Mouse (Mus musculus) ES-E14 (cell line): Measurements from ENCODE around the gene Sstr2. TPM values are rescaled to one million over a fixed set of nuclear protein-coding genes. Genes with fewer than 3 reads are reported as not detected.

Experiments
- DNase-seq: peaks from one replicate; pipeline ENCODE4 v3.0.0-alpha.2; 2013; ENCODE audit warnings: low read depth, low spot score
- H3K27ac ChIP-seq: 2 replicates; pipeline ENCODE4 v1.5.1; 2012; ENCODE audit warnings: low read depth, mild to moderate bottlenecking, low read length, moderate library complexity, mixed read lengths; ENCODE audit not compliant: poor library complexity, insufficient read depth, severe bottlenecking
- H3K36me3 ChIP-seq: 2 replicates; pipeline ENCODE4 v1.6.1; 2012; ENCODE audit warnings: mild to moderate bottlenecking, low read length, moderate library complexity, mixed read lengths; ENCODE audit not compliant: control insufficient read depth, poor library complexity, insufficient read depth, severe bottlenecking
- H3K4me1 ChIP-seq, 2 experiments: fragments of 150-350 bp in 1 of 2; sonication (generic) in 1 of 2; 2 replicates each; pipeline ENCODE4 v1.6.1; 2012; ENCODE audit warnings: low read length in 2 of 2, mild to moderate bottlenecking in 1 of 2, mixed read lengths in 1 of 2; ENCODE audit not compliant: control insufficient read depth in 2 of 2, insufficient read depth in 2 of 2, poor library complexity in 1 of 2
- H3K4me3 ChIP-seq, 2 experiments: fragments of 150-350 bp in 1 of 2; sonication (generic) in 1 of 2; 2 replicates each; pipeline ENCODE4 v1.5.1; 2012; ENCODE audit warnings: low read length in 2 of 2, low read depth in 1 of 2, mild to moderate bottlenecking in 1 of 2, mixed read lengths in 1 of 2; ENCODE audit not compliant: insufficient read depth in 1 of 2, poor library complexity in 1 of 2, severe bottlenecking in 1 of 2
- H3K9ac ChIP-seq: 2 replicates; pipeline ENCODE4 v1.6.1; 2012; ENCODE audit warnings: low read depth, mild to moderate bottlenecking, low read length, mixed read lengths; ENCODE audit not compliant: poor library complexity, insufficient read depth, severe bottlenecking
- H3K9me3 ChIP-seq: fragments of 150-350 bp; sonication (generic); 2 replicates; pipeline ENCODE4 v1.6.1; 2012; ENCODE audit warnings: low read depth, mild to moderate bottlenecking, low read length; ENCODE audit not compliant: control insufficient read depth, insufficient read depth
- CHD2 ChIP-seq: IDR thresholded peaks from 2 replicates; pipeline ENCODE4 v1.6.1; 2014; ENCODE audit warnings: mild to moderate bottlenecking, low read depth, low read length, inconsistent platforms
- HCFC1 ChIP-seq: IDR thresholded peaks from 2 replicates; pipeline ENCODE4 v1.6.1; 2012; ENCODE audit warnings: low read length, inconsistent platforms, borderline replicate concordance; ENCODE audit not compliant: insufficient read depth
- MAFK ChIP-seq: IDR thresholded peaks from 2 replicates; pipeline ENCODE4 v1.6.1; 2014; ENCODE audit warnings: mild to moderate bottlenecking, low read depth, low read length, inconsistent platforms; ENCODE audit not compliant: insufficient read depth
- ZC3H11A ChIP-seq: IDR thresholded peaks from 2 replicates; pipeline ENCODE4 v1.6.1; 2012; ENCODE audit warnings: low read depth, mild to moderate bottlenecking, inconsistent platforms, low read length, borderline replicate concordance
- ZNF384 ChIP-seq: IDR thresholded peaks from 2 replicates; pipeline ENCODE4 v1.6.1; 2012; ENCODE audit warnings: low read depth, low read length, inconsistent platforms
- in situ Hi-C, 2 experiments: fragments of 600-800 bp; cut with MboI; formaldehyde crosslinking; loops; one replicate each; pipeline ENCODE4 v1.15.1; 2025; ENCODE audit warnings: low sequenced_read_pairs in 2 of 2, inconsistent platforms in 1 of 2; ENCODE audit not compliant: unreplicated experiment in 2 of 2
- total RNA-seq: library from RNA; depleted of rRNA; stranded (reverse); fragments of 300-350 nt; gene quantifications from 2 replicates; pipeline ENCODE4 v1.2.3, GENCODE M21; 2012

The Sstr2 gene
- total RNA-seq, 1 experiment, result 0.45 TPM

DNA sequence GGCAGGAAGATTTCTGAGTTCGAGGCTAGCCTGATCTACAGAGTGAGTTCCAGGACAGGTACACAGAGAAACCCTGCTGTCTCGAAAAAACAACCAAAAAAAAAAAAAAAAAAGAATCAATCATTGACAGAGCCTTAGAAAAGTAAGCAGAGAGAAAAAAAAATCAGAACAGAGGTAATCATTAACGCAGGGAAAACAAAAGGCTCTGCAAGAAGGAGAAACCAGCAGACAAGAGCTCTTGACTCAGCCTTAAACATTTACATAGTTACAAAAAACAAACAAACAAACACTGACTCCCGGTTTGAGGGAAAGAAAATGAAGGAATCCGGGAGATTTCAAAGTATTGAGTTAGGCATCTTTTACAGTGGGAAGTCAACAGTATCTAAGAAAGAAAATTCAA is 9.6 kb upstream of the Sstr2 start:
- in situ Hi-C loops, result no loop called here
- no peak for DNase-seq
- no peak overlapping the region for H3K27ac ChIP-seq

DNA sequence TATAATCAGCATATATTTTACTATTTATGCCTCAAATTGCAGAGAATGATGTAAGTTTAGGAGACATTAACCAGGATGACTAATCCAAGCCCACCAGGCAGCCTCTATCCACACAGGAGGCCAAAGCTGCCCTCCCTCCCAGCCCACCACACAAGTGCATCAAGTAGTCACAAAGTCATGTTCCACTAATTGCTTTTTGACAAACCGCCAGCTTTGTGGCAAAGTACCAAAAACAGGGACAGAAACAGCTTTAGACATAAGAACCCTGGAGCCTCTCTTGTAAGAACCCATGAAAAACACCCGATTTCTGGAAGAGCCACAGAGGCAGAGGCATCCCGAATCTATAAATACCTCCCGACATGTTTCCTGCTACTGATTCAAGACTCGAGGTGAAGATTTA is 8.9 kb upstream of the Sstr2 start:
- H3K9me3 ChIP-seq, result no peaks in the 10 kb centered on the region
- TF ChIP-seq ZNF384 (no peak), HCFC1 (no peak), CHD2 (no peak), MAFK (no peak), ZC3H11A (no peak)
- no peak overlapping the region for H3K4me3 ChIP-seq
- in situ Hi-C loops, result loop anchor here in 1 of 2 experiments (10.0 kb wide), 1 partner anchor 115 kb away; no protein-coding TSS in a partner anchor
- H3K36me3 ChIP-seq, result no peaks in the 10 kb centered on the region
- no peak overlapping the region for H3K27ac ChIP-seq
- H3K4me1 ChIP-seq, result peaks cover 0 to 8% of the 10 kb centered on the region in 2 experiments; a peak in 2 of 4 replicates
- H3K9ac ChIP-seq, result no peak overlapping the region
- DNase-seq, result no peak

More for the DNA sequence above, 9.6 kb upstream of the Sstr2 start:
- Histone ChIP-seq H3K9ac (no peak overlapping the region), H3K9me3 (no peaks in the 10 kb centered on the region), H3K36me3 (no peaks in the 10 kb centered on the region), H3K4me3 (no peak overlapping the region), H3K4me1 (peaks cover 0 to 8% of the 10 kb centered on the region in 2 experiments; a peak in 2 of 4 replicates)
- no peak for TF ChIP-seq CHD2
- TF ChIP-seq ZC3H11A, result no peak
- TF ChIP-seq ZNF384, result no peak
- no peak for TF ChIP-seq HCFC1

DNA sequence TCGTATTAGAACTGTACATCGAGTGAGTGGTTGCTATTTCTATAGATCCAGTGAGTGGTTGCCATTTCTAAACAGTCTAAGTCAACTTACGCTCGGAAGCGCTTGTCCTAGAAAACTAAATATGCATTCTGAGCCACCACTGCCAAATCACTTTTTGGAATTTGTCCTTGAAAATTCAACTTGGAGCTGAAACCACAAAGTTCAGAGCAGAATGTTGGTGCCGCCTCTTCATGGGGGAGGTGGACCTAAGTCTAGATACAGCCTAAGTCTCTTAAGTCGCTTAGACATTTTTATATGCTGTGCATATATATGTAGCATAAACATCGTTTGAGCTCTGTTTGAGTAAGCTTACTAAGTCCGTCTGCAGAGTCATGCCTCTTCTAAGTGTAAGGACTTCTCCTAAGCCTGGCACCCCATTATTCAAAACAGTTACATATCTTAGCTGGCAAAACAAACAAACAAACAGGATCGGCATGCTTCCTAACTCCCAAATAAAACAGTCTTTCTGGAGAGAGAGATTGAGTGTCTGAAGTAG is 8.0 kb upstream of the Sstr2 start:
- H3K27ac ChIP-seq, result no peak overlapping the region
- no peaks in the 10 kb centered on the region for H3K36me3 ChIP-seq
- H3K9ac ChIP-seq, result no peak overlapping the region
- in situ Hi-C loops, result loop anchor here in 1 of 2 experiments (10.0 kb wide), 1 partner anchor 116 kb away; no protein-coding TSS in a partner anchor
- H3K9me3 ChIP-seq, result no peaks in the 10 kb centered on the region
- no peak for DNase-seq
- TF ChIP-seq CHD2, result no peak
- TF ChIP-seq HCFC1, result no peak
- TF ChIP-seq MAFK, result no peak
- no peak for TF ChIP-seq ZNF384
- TF ChIP-seq ZC3H11A, result no peak
- no peak overlapping the region for H3K4me3 ChIP-seq
- H3K4me1 ChIP-seq, result peaks cover 0 to 8% of the 10 kb centered on the region in 2 experiments; a peak in 2 of 4 replicates

DNA sequence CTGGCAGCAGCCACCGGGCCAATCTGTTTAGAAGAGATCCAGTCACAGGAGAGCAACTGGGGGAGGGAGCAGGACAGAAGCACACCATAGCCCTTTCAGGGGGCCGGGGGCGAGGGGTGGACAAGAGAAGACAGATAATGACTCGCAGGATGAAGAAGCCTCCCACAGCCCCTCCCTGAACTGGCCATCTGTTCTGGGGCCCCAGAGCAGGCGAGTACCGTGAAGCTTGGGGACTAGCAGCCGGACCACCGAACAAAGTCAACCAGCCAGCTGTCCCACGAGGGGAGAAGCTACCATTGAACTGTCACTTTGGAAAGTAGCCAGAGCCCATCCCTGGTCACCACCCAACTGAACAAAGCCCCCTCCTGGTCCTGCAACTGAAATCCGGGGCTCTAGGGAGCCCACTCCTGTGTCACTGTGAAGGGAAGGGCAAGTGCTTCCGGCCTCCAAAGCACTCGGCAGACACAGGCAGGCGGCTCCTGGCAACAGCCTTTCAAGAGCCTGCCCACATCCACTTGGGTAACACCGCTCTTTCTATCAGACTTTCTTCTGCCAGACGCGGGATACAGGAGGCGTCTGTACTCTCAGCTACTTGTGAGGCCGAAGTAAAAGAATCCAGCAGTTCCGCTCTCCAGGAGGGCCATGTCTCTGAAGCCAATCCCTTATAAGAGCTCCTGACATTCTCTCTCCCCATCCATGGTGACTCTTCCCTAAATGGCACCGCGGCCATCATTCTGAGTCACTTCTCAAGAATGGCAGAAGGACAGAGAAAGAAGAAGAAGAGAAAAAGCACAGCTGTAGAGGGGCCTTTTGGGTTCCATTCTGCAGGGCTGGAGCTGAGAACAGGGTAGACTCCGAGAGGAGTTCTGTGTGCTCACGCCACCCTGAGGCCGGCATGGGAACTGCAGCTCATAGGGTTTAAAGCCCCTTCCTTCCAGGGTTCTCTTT is 7.2 kb upstream of the Sstr2 start:
- Histone ChIP-seq H3K4me3 (peak overlapping the region; percentile 2 to 42), H3K9ac (peak overlapping the region; percentile 50), H3K36me3 (no peaks in the 10 kb centered on the region), H3K9me3 (no peaks in the 10 kb centered on the region), H3K4me1 (peaks cover 0 to 8% of the 10 kb centered on the region in 2 experiments; a peak in 2 of 4 replicates), H3K27ac (no peak overlapping the region)
- in situ Hi-C loops, result loop anchor here in 1 of 2 experiments (10.0 kb wide), 1 partner anchor 117 kb away; no protein-coding TSS in a partner anchor
- DNase-seq, result peak; percentile 72
- TF ChIP-seq ZC3H11A (0 out of 2 replicates have a peak, but pooled peaks have one; percentile 35), ZNF384 (no peak)
